Mouse (Mus musculus) lung, adult 2 months (tissue): Measurements from ENCODE around the gene Trim30b. TPM values are rescaled to one million over a fixed set of nuclear protein-coding genes. Genes with fewer than 3 reads are reported as not detected.
"Not testable (repeated sequence)": the region's sequence is repeated elsewhere in the genome, so short reads cannot be mapped to it uniquely, and the experiment has no call there.

Source experiments
- DNase-seq: peaks from one replicate; pipeline ENCODE4 v3.0.0; 2022
- H3K4me1 ChIP-seq: fragments of 200-500 bp; 2 replicates; pipeline ENCODE4 v1.6.1; 2011; ENCODE audit warnings: low read length; ENCODE audit not compliant: control insufficient read depth, insufficient read depth
- H3K4me3 ChIP-seq: fragments of 200-500 bp; replicated peaks from 2 replicates; pipeline ENCODE3; 2011; ENCODE audit warnings: low read depth, mild to moderate bottlenecking, control low read depth, low read length; ENCODE audit errors: extremely low read depth
- CTCF ChIP-seq: fragments of 200-500 bp; IDR thresholded peaks from 2 replicates; pipeline ENCODE4 v1.5.1; 2011; ENCODE audit warnings: mild to moderate bottlenecking, low read length, control low read depth; ENCODE audit not compliant: insufficient read depth
- POLR2A ChIP-seq: fragments of 200-500 bp; IDR thresholded peaks from 2 replicates; pipeline ENCODE4 v1.6.1; 2011; ENCODE audit warnings: low read depth, mild to moderate bottlenecking, control low read depth, low read length, borderline replicate concordance; ENCODE audit errors: extremely low read depth
- WGBS: fragments of 180-500 bp; shearing (Covaris S2); methylation state at CpG from one replicate; pipeline ENCODE4 v1.1.7; 2018; 5-methylcytosine and 5-hydroxymethylcytosine counted together
- polyA plus RNA-seq: library from polyadenylated mRNA; depleted of rRNA; stranded (reverse); fragments of >200 nt; gene quantifications from 2 replicates; pipeline ENCODE4 v1.2.3, GENCODE M21; 2012; rRNA removed

Trim30b gene
- polyA plus RNA-seq: 0.45 and 1.1 TPM in 2 replicates

DNA sequence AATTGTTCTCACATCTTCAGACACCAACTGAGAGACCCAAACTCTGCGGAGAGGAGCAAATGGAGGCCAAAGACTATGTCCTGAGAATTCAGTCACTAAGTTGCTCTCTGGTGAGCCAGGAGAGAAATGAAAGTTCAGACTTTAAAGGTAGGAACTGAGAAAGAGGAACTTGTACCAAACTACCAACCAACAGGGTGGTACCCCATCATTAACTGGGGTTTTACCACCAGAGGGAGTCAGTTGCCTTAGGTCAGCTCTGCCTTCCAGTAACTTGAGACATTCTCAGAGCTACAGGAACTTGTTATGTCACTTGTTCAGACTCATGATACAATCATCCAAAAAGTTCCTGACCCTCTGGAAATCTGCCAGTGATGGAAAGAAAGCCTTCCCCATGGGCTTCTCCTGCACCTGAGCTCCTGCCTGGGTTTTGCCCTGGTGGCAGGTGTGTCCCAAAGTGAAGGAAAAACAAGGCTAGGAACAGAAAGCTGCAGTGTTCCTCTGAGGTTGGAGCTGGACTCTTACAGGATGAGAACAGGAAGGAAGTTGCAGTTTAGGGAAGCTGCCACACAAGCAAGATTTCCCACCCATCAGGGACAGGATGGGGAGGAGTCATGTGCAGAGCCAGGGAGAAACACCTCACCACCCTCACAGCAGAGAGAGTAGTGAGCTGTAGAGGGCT lies at the start of gene Trim30b:
Gene Trim30b, minus strand, starts transcription at position 149 of the 679 bp plus-strand sequence.
- Histone ChIP-seq H3K4me1 (0 out of 2 replicates have a peak, but pooled peaks cover 5% of the 10 kb centered on the region), H3K4me3 (no peak within 1 kb of the TSS)
- peak; percentile 12 for DNase-seq
- WGBS: 73% methylated on average over 1 of the region's 1 CpGs
- TF ChIP-seq CTCF (no peak), POLR2A (no peak)

- WGBS: 93% methylated on average over 3 of the region's 3 CpGs
- no peak for TF ChIP-seq POLR2A
- no peak for DNase-seq
- Histone ChIP-seq H3K4me1 (peaks cover 5% of the 10 kb centered on the region), H3K4me3 (no peak overlapping the region)
Observed at GRCm38 (mm10) chr7:104404460-104404950, 34.8 kb upstream of the Trim30b start.

GRCm38 (mm10) chr7:104401140-104401539 lies 31.5 kb upstream of the Trim30b start:
- TF ChIP-seq POLR2A: no peak
- no peak for TF ChIP-seq CTCF
- no peak overlapping the region for H3K4me3 ChIP-seq
- DNase-seq: no peak
- H3K4me1 ChIP-seq: peaks cover 5% of the 10 kb centered on the region

DNA sequence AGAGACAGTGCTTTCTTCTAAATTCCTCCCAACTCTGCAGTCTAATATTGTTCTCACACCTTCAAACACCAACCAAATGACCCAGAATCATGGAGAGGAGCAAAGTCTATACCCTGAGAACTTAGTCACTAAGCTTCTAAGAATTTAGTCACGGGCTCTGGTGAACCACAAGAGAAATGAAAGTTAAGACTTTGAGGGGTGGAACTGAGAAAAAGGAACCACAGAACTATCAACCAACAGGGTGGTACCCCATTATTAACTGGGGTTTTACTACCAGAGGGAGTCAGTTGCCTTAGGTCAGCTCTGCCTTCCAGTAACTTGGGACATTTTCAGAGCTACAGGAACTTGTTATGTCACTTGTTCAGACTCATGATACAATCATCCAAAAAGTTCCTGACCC lies 31.0 kb upstream of the Trim30b start, which contains the start of gene Trim30c:
Gene Trim30c, minus strand, starts transcription at position 140 of the 400 bp plus-strand sequence.
- TF ChIP-seq CTCF: no peak
- TF ChIP-seq POLR2A: no peak
- no peak for DNase-seq
- no peak within 1 kb of the TSS for H3K4me3 ChIP-seq
- H3K4me1 ChIP-seq: peaks cover 5% of the 10 kb centered on the region
- WGBS: 64% methylated on average over 1 of the region's 1 CpGs

GRCm38 (mm10) chr7:104398492-104398891 lies 28.8 kb upstream of the Trim30b start:
- 67% methylated on average over 1 of the region's 1 CpGs for WGBS
- no peak for DNase-seq
- TF ChIP-seq POLR2A (no peak), CTCF (no peak)

DNA sequence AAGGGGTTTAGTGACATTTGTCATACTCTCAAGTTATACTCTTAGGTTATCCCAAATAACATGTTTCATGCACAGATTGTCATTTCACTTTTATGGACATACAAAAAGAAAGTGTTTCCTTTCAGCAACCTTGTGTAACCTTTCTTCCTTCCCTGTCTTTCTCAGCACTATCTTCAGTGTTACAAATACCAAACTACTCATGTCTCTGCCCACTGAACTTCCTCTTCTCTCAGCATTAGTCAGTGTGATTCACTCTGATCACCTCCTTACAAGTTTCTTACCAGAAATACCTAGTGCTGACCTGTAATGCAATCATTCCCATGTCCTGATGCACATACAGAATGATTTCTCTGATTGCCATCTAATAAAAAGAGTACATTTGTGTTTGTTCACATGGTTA lies 3.3 kb downstream of the Trim30b start:
- DNase-seq: no peak
- TF ChIP-seq CTCF: no peak
- TF ChIP-seq POLR2A: no peak
- H3K4me3 ChIP-seq: no peak overlapping the region
- H3K4me1 ChIP-seq: 0 out of 2 replicates have a peak, but pooled peaks cover 5% of the 10 kb centered on the region

More at GRCm38 (mm10) chr7:104398492-104398891, 28.8 kb upstream of the Trim30b start:
- Histone ChIP-seq H3K4me3 (no peak overlapping the region), H3K4me1 (peaks cover 5% of the 10 kb centered on the region)

DNA sequence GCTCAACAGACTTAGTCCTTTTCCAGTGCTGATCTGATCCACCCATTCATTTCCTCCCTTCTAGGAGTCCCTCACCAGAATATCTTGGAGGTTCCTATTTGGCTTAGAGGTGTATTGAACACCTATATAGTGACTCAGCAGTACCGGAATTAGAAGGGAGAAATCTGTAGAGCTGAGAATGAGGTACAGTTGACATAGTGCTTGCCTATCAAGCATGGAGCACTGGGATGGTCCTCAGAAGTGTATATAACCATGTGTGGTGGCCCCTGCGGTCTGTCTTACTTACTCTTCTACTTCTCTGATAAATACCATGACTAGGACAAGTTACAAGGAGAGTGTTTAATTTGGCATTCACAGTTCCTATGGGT lies 16.1 kb downstream of the Trim30b start:
- no peak overlapping the region for H3K4me3 ChIP-seq
- DNase-seq: no peak
- H3K4me1 ChIP-seq: peaks cover 4% of the 10 kb centered on the region
- 57% methylated on average over 2 of the region's 2 CpGs for WGBS
- TF ChIP-seq CTCF (no peak), POLR2A (no peak)

- under 1% methylated on average over 14 of the region's 14 CpGs for WGBS
- peaks cover 6% of the 10 kb centered on the region for H3K4me1 ChIP-seq
- TF ChIP-seq POLR2A: no peak; the same call in 1 of the 2 replicates
- no peak for TF ChIP-seq CTCF
- DNase-seq: peak; percentile 63
- peak within 1 kb of the TSS; percentile 71 for H3K4me3 ChIP-seq
Observed at GRCm38 (mm10) chr7:104352717-104353599, 16.7 kb downstream of the Trim30b start, which contains the start of gene Trim12c. Gene Trim12c, minus strand, starts transcription at chr7:104353362.

DNA sequence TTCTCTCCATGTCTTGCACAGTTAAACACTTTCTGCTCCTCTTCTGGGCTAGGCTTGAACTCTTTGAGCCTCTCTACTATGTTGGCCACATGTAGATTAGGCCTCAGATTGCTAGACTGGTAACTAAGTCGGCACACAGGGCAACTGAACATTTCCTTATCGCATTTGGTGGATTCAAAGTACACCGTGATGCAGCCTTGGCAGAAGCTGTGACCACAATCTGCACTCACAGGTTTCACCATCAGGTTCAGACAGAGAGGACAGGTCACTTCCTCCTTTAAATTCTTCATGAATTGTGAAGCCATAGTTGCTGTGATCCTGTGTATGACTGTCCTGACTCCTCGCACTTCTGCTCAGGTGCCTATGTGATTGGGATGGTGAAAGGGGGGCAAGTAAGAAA lies 21.6 kb downstream of the Trim30b start:
- 85% methylated on average over 4 of the region's 4 CpGs for WGBS
- DNase-seq, H3K4me3 ChIP-seq, H3K4me1 ChIP-seq: not testable (repeated sequence)

- H3K4me1 ChIP-seq, H3K4me3 ChIP-seq, DNase-seq: not testable (repeated sequence)
- 83% methylated on average over 4 of the region's 4 CpGs for WGBS
Observed at GRCm38 (mm10) chr7:104340744-104341143, 28.9 kb downstream of the Trim30b start.

DNA sequence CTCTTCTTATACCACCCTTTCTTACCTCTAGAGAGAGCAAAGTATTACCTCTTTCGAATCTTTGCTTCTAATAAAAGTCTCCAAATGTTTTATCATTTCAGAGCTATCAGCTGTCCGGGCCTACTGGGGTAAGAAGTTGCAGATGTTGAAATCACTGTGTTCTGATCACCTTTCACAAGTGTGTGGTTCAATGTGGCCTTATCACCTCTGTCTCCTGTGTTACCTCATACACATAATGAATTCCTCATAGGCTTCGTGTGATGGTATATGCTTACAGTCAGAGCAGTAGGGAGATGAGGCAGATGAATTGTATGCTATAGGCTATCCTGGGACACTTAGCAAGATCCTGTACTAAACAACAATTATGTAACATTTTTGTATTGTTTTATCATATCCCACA lies 34.1 kb downstream of the Trim30b start:
- not testable (repeated sequence) for H3K4me1 ChIP-seq, DNase-seq
- WGBS: 73% methylated on average over 3 of the region's 3 CpGs

GRCm38 (mm10) chr7:104329171-104329570 lies 40.5 kb downstream of the Trim30b start, which contains the start of gene Trim34b:
Gene Trim34b, plus strand, starts transcription at chr7:104329471.
- not testable (repeated sequence) for H3K4me1 ChIP-seq, DNase-seq
- 100% methylated on average over 2 of the region's 2 CpGs for WGBS

More for the DNA sequence above, 34.1 kb downstream of the Trim30b start:
- H3K4me3 ChIP-seq: not testable (repeated sequence)

More at GRCm38 (mm10) chr7:104329171-104329570, 40.5 kb downstream of the Trim30b start, which contains the start of gene Trim34b:
- H3K4me3 ChIP-seq: not testable (repeated sequence)
